Mouse (Mus musculus) heart, postnatal 36 days (tissue): ENCODE measurements around the gene Rtn4. TPM values are rescaled to one million over a fixed set of nuclear protein-coding genes. Genes with fewer than 3 reads are reported as not detected.
"Not testable (repeated sequence)": the region's sequence is repeated elsewhere in the genome, so short reads cannot be mapped to it uniquely, and the experiment has no call there.

ENCODE experiments used
- DNase-seq, 2 experiments: peaks; one replicate each; pipeline ENCODE4 v3.0.0; 2021 to 2022
- intact Hi-C: fragments of 180-260 bp; cut with DNase I; formaldehyde crosslinking; loops from one replicate; pipeline ENCODE4 v1.15.1; 2025
- total RNA-seq, 2 experiments: library from RNA; stranded (reverse); gene quantifications; 2 replicates each; pipeline ENCODE4 v1.2.3; 2021

Rtn4 gene
- total RNA-seq = 10 to 100 TPM; 91.7 to 95.2 TPM

DNA sequence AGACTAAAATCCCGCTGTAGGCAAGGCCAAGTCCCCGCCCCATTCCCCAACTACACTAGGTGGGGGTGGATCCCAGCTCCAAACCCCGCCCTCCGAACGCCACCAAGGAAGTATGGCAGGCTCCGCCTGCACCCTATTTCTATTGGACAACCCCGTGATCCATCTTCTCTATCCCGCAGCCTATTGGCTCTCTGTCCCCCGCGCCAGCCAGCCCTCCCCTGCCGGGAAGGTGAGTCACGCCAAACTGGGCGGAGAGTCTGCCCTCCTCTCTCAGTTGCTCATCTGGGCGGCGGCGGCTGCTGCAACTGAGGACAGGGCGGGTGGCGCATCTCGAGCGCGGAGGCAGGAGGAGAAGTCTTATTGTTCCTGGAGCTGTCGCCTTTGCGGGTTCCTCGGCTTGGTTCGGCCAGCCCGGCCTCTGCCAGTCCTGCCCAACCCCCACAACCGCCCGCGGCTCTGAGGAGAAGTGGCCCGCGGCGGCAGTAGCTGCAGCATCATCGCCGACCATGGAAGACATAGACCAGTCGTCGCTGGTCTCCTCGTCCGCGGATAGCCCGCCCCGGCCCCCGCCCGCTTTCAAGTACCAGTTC, at the start of gene Rtn4:
TSS of gene Rtn4 (plus strand) at position 265 of the 590 bp plus-strand sequence.
- peak; percentile 95 to 96 for DNase-seq
- intact Hi-C loops = loop anchor here (1.0 to 10.0 kb wide), 3 partner anchors 113 to 318 kb away; partner anchors contain the start of genes Ccdc88a and Clhc1

DNA sequence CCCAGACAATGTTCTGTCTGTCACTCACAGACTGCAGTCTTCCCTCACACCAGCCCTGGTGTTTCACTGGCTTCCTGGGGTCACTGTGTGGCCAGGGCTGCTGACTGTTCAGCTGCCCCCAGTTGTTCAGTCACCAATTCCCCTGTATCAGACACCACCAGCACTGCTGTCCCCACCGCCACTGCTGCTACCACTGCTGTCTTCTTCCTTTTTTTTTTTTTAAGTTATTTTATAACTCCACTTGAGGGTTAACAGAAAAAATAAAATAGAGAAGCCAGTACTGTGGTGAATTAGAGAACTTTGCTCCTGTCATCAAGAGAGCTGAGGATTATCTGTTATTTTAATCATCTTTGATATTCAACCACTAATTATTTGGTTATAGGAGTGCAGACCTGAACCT, 48.3 kb upstream of the Rtn4 start:
- intact Hi-C loops = no loop called here
- no peak for DNase-seq

DNA sequence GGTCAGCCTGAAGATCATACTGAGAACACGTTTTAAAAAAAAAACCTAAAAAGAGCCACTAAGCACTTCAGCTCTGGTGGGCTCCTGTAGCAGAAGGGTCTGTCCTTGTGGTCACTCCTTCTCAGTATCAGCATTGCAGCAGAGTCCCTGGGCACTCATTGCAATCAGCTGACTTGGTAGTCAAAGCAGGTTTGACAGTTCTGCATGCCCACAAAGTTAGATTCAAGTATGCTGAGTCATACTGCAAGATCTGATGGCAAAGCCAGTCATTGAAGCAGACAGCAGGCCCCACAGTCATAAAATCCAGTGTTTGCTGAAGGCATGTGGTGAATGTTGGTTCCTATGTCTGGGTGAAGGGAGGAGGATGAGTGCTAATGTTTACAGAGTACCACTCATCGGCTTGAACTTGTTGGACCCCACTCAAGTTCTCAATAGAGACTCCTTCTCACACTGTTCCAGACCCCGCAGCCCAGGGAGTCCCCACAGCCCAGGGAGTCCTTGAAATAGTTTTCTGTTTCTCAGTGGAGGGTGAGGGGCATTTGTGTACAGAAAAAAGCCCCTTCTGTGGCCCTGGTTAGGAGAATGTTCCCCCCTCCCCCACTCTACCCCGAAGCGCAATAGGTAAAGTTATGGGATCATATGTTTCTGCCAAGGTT, 47.2 kb upstream of the Rtn4 start:
- intact Hi-C loops = no loop called here
- DNase-seq = no peak

DNA sequence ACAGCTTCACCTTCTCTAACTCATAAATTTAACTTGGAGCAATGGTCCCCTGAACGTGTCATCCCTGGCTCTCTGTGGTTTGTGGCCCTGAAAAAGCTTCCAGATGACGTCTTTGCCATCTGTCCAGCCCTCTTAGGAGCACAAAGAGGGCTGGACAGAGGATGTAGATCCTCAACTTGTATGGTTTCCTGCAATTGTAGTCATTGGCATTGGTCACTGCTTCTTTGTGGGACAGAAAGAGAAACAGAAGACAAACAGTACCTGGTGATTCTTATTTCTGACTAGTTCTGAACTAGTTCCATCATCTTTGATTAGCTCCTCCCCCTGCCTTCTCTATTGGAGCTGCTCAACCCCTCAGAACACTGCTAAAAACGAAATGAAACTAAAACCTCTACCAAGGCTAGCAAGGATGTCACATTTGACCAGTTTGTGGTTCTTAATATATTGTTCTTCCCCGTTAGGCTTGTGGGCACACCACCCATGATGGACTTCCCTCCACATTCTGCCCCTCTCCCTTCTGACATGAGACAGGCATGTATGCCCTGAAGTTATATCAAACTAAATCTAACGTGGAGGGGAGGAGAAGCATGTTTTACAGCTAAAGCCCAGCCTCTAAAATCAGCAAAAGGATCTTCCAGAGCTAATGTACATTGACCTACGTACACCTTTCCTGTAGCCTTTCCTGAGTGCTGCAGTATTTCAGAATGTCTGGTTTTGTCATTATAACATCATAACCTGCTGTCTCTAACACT, 45.0 kb upstream of the Rtn4 start:
- DNase-seq = no peak
- intact Hi-C loops = no loop called here

DNA sequence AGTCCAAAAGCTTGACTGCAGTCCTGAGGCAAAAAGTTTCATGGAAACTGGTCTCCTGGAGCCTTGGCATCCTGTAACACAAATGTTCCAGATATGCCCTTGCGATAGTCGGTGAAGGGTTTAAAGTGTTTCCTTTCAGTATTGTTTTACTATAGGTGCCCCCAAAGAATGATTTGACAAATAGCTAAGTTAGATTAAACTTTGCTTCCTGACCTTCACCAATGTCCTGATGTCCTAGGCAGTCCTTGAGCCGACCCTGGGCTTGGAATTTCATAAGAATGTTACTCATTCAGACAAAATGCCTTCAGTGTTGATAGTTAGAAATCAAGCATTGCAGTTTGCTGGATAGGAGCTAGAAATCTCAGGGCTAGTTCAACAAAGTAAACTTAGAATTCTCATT, 37.4 kb upstream of the Rtn4 start:
- intact Hi-C loops = not testable (repeated sequence)

DNA sequence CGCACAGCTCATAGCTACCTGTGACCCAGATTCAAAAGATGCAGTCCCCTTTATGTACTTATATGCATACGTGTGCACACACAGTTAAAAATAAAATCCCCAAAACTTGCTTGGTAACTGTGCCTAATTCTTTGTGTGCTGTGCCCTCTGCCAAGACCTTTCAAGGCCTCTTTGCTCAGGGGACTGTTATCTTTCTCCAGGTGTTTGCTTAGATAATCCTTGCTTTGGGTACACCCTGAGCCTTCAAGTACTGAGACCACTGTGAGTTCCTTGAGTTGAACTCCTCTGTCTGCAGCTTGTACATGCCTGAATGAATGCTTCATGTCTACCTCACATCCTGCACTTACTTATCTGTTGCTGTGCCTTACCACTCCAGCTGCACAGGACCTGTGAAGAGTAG, 32.0 kb upstream of the Rtn4 start:
- intact Hi-C loops = no loop called here
- DNase-seq = no peak

More for the DNA sequence above, 37.4 kb upstream of the Rtn4 start:
- DNase-seq = not testable (repeated sequence)

- DNase-seq = no peak
- intact Hi-C loops = no loop called here
Measured at GRCm38 (mm10) chr11:29667634-29668033, 25.1 kb upstream of the Rtn4 start.

DNA sequence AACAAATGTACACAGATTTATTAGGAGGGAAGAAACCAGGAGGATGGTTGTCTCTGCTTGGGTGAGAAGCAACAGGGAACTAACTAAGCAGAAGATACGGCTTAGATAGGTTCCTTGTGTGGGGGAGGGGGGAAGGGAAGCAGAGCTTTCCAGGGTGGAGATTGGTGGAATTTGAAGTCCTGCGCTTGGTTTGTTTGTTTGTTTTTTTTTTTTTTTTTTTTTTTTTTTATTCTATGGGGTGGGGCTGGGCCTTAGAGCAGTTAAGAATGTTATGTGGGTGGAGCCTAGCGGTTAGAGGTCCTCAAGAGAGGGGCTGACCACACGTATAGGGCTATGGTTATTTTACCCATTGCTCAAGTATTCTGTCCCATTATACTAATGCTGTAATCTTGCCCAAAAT, 23.0 kb upstream of the Rtn4 start:
- no peak for DNase-seq
- intact Hi-C loops = no loop called here

DNA sequence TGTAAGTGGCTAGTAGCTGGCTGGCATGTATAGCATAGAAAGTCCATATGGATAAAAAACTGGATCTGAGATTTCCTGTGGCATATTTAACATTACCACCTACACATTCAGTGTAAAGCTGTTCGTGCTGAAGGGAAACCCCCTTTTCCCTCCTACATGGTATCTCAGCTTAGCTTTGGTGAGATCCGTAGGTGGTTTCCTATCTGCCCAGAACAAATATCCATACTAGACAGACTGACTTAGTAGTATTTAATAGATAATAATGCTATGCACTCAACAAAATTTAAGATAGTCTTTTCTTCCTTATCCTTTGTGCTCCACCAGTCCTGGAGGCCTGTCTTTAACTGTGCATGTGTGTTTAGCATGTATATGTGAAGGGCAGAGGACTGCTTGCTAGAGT, 19.4 kb upstream of the Rtn4 start:
- no peak for DNase-seq
- intact Hi-C loops = no loop called here

GRCm38 (mm10) chr11:29676718-29677117, 16.0 kb upstream of the Rtn4 start:
- intact Hi-C loops = no loop called here

GRCm38 (mm10) chr11:29679942-29680341, 12.8 kb upstream of the Rtn4 start:
- DNase-seq = no peak
- intact Hi-C loops = no loop called here

More at GRCm38 (mm10) chr11:29676718-29677117, 16.0 kb upstream of the Rtn4 start:
- DNase-seq = no peak

DNA sequence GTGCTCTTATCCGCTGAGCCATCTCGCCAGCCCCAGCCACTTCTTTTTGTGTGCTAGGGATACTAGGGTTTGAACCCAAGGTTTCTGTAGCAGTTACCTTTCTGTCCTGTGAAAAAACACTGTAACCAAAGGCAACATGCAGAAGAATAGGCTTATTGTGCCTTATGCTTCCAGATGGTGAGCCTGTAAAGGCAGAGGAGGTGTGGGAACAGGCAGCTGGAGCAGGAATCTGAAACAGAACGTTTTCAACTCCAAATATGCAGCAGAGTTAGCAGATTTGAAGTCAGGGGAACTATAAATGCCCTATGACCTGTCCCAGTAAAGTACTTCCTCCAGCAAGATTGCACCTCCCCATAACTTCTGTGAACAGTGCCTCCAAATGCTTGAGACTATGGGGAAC, 12.0 kb upstream of the Rtn4 start:
- no peak for DNase-seq
- intact Hi-C loops = no loop called here

GRCm38 (mm10) chr11:29684272-29684671, 8.5 kb upstream of the Rtn4 start:
- no peak for DNase-seq
- intact Hi-C loops = no loop called here

GRCm38 (mm10) chr11:29686176-29686575, 6.6 kb upstream of the Rtn4 start:
- intact Hi-C loops = no loop called here
- DNase-seq = no peak

DNA sequence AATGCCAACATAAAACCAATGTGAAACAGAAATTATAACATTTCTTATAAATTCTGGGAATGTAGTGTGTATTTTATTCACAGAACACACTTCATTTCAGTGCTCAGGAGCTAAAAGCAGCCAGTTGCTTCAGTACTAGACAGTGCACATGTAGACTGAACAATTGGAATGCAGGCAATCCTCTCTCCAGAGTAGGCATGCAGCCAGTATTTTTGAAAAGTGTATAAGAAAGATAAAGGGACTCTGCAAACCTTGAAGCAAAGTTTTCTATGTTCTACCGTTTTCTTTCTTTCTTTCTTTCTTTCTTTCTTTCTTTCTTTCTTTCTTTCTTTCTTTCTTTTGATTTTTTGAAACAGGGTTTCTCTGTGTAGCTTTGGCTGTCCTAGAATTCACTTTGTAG, 1.2 kb upstream of the Rtn4 start:
- intact Hi-C loops = loop anchor here (10.0 kb wide), 1 partner anchor 317 kb away; the partner anchor contains the start of gene Ccdc88a

GRCm38 (mm10) chr11:29692111-29692682, 550 bp upstream of the Rtn4 start:
- DNase-seq = peak; percentile 10 to 39
- intact Hi-C loops = loop anchor here (1.0 to 10.0 kb wide), 3 partner anchors 113 to 317 kb away; partner anchors contain the start of genes Ccdc88a and Clhc1

More for the DNA sequence above, 1.2 kb upstream of the Rtn4 start:
- DNase-seq = no peak

DNA sequence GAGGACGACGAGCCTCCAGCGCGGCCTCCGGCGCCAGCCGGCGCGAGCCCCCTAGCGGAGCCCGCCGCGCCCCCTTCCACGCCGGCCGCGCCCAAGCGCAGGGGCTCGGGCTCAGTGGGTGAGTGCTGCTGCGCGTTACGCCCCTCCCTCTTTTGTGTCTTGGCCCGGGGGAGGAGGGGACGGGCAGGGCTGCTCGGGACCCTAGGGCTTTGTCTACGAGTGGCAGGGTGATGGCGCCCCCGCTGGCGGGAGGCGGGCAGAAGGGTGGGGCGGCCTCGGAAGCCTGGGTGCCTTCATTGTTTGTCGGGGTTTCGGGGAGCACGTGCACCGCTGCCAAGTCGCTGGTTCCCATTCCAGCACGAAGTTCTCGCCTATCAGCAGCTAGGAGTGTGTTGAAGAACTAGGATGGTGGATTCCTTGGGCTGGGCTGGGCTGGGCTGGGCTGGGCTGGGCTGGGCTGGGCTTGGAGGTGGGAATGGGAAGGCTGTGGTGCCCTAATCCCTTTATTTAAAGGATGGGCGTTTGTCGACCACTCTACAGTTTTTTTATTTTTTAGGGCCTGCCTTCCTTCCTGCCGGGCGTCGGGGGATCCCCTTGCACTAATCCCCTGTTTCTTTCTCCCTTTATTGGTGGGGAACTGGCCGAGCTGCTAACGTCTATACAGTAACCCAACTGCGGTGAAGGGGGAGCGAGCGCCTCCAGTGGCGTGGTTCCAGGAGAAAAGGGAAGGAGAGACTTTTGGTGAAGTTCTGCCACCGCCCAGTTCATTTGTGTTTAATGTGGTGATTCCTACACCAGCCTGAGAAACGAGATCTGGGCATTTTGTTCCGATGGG, 1.0 kb downstream of the Rtn4 start:
- intact Hi-C loops = loop anchor here (2.0 to 10.0 kb wide), 2 partner anchors 147 to 319 kb away; partner anchors contain the start of genes Ccdc88a and Clhc1
- peak; percentile 83 to 92 for DNase-seq

DNA sequence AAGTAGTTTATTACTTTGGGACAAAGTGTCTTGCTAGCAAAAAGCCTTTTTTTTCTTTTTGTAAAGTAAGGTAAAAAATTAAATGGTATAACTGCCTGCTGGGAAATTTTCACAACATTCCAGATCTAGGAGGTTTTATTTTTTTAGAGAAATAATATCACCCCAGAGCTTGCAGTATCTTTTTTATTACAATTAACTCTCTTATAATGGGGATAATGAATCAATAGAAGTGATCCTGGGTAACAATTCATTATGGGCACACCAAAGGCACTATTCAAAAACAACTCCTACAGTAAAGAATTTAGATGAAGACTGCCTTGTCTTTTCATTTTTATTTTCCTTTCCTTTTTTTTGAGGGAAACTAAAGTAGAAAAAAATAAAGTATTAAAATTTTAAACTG, 2.0 kb downstream of the Rtn4 start:
- intact Hi-C loops = loop anchor here (10.0 kb wide), 1 partner anchor 320 kb away; the partner anchor contains the start of gene Ccdc88a
- no peak for DNase-seq

DNA sequence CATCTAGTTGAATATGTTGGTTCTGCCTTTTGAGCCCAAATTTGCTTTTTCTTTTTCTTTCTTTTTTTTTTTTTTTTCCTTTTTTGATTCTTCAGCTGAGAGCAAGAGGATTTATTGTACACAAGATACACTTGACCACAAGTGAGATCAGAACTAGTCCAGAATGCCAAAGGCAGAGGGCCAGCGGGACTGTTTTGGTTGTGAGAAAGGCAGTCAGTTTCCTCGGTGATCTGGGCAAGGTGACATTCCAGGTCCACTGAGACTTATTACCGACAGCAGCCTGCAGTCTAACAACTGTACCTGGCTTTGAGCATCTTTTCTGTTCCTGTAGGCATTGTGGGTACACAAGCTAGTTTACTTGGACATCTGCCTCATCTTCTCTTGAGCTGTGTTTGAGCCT, 10.0 kb downstream of the Rtn4 start:
- peak; percentile 25 to 28 for DNase-seq
- intact Hi-C loops = no loop called here

GRCm38 (mm10) chr11:29705263-29705662, 12.5 kb downstream of the Rtn4 start:
- DNase-seq = no peak

More at GRCm38 (mm10) chr11:29705263-29705662, 12.5 kb downstream of the Rtn4 start:
- intact Hi-C loops = no loop called here
